Mouse (Mus musculus) yolk sac, embryonic 10.5 days (tissue): Measurements from ENCODE around the gene Iffo2.

Experiments
- DNase-seq: peaks from one replicate; pipeline ENCODE4 v3.0.0-alpha.2; 2017; ENCODE audit warnings: low spot score

Gene Iffo2

GRCm38 (mm10) chr4:139535127-139535695 is 4.9 kb downstream of the Iffo2 start:
- DNase-seq, result peak; percentile 77

- no peak for DNase-seq
Observed at GRCm38 (mm10) chr4:139535719-139536118, 5.4 kb downstream of the Iffo2 start.

GRCm38 (mm10) chr4:139536706-139537105 is 6.4 kb downstream of the Iffo2 start:
- no peak for DNase-seq

GRCm38 (mm10) chr4:139540784-139541183 is 10.4 kb downstream of the Iffo2 start:
- no peak for DNase-seq

GRCm38 (mm10) chr4:139545791-139546190 is 15.4 kb downstream of the Iffo2 start:
- no peak for DNase-seq

GRCm38 (mm10) chr4:139549448-139549847 is 19.1 kb downstream of the Iffo2 start:
- no peak for DNase-seq

GRCm38 (mm10) chr4:139555235-139555634 is 24.9 kb downstream of the Iffo2 start:
- DNase-seq, result no peak

- DNase-seq, result peak; percentile 18
Observed at GRCm38 (mm10) chr4:139555951-139556350, 25.6 kb downstream of the Iffo2 start.

- no peak for DNase-seq
Observed at GRCm38 (mm10) chr4:139568361-139568760, 38.0 kb downstream of the Iffo2 start.

GRCm38 (mm10) chr4:139570756-139571155 is 40.4 kb downstream of the Iffo2 start:
- DNase-seq, result no peak

GRCm38 (mm10) chr4:139572928-139573512 is 42.7 kb downstream of the Iffo2 start:
- no peak for DNase-seq

GRCm38 (mm10) chr4:139574156-139574798 is 43.9 kb downstream of the Iffo2 start:
- DNase-seq, result peak; percentile 100

GRCm38 (mm10) chr4:139574799-139575672 is 44.7 kb downstream of the Iffo2 start:
- no peak for DNase-seq

GRCm38 (mm10) chr4:139575673-139576003 is 45.3 kb downstream of the Iffo2 start:
- DNase-seq, result no peak

- no peak for DNase-seq
Observed at GRCm38 (mm10) chr4:139576251-139576880, 46.0 kb downstream of the Iffo2 start.

GRCm38 (mm10) chr4:139577006-139577405 is 46.7 kb downstream of the Iffo2 start:
- no peak for DNase-seq

GRCm38 (mm10) chr4:139578389-139578788 is 48.0 kb downstream of the Iffo2 start:
- DNase-seq, result no peak

GRCm38 (mm10) chr4:139579003-139579402 is 48.7 kb downstream of the Iffo2 start:
- no peak for DNase-seq

GRCm38 (mm10) chr4:139579466-139579865 is 49.1 kb downstream of the Iffo2 start:
- DNase-seq, result no peak

GRCm38 (mm10) chr4:139580663-139581336 is 50.5 kb downstream of the Iffo2 start:
- DNase-seq, result peak; percentile 78

- DNase-seq, result peak; percentile 60
Observed at GRCm38 (mm10) chr4:139581427-139582051, 51.2 kb downstream of the Iffo2 start.
